Mouse (Mus musculus): ENCODE data around the gene Fam193a. TPM values are rescaled to one million over a fixed set of nuclear protein-coding genes. Genes with fewer than 3 reads are reported as not detected.

The Fam193a gene
- polyA plus RNA-seq, 1 experiment = 37.6 TPM

- TF ChIP-seq POLR2A (IDR thresholded peaks at IDR 0.05; ENCODE audit: low read depth, low read length) (no peak), CTCF (IDR thresholded peaks at IDR 0.05; ENCODE audit: extremely low read depth, insufficient read depth, insufficient read length, insufficient replicate concordance) (no peak)
- Histone ChIP-seq H3K4me3 (ENCODE audit: extremely low read depth, insufficient read depth, insufficient read length) (no peak overlapping the region), H3K27ac (ENCODE audit: insufficient read depth, low read length) (no peak overlapping the region), H3K27me3 (ENCODE audit: control insufficient read depth, insufficient read depth, low read length) (no peaks in the 10 kb centered on the region), H3K4me1 (ENCODE audit: control insufficient read depth, insufficient read depth, insufficient read length) (no peaks in the 10 kb centered on the region), H3K36me3 (ENCODE audit: control insufficient read depth, insufficient read depth, low read length) (peaks cover 12% of the 10 kb centered on the region)
- DNase-seq (ENCODE audit: low read depth in 1 of 2, low spot score in 2 of 2) = no peak
- WGBS = 93% methylated on average over 6 of the region's 6 CpGs
These were observed 127.0 kb downstream of the Fam193a start for GRCm38 (mm10) chr5:34496745-34497144.

DNA sequence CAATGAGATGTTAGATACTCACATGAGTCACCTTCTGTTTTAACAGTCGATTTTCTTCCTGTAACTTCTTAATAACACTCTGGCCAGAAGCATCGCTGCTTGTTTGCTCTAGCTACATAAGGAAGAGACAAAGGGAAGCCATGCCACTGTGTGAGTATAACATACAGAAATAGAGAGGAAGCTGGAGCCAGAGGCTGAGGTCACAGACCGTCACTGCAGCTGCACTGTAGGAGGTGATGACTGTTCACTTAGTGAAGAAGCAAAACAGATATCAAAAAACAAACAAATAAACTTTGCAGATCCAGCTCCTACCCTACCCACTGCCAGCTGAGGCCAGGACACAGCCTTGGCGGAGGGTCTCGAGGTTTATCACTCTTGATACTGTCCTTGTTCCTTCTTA, 131.2 kb downstream of the Fam193a start:
- peaks cover 17% of the 10 kb centered on the region for H3K36me3 ChIP-seq (ENCODE audit: control insufficient read depth, insufficient read depth, low read length)
- H3K27me3 ChIP-seq (ENCODE audit: control insufficient read depth, insufficient read depth, low read length) = no peaks in the 10 kb centered on the region
- no peak overlapping the region for H3K4me3 ChIP-seq (ENCODE audit: extremely low read depth, insufficient read depth, insufficient read length)
- no peaks in the 10 kb centered on the region for H3K4me1 ChIP-seq (ENCODE audit: control insufficient read depth, insufficient read depth, insufficient read length)
- no peak for DNase-seq (ENCODE audit: low read depth in 1 of 2, low spot score in 2 of 2)
- TF ChIP-seq CTCF (IDR thresholded peaks at IDR 0.05; ENCODE audit: extremely low read depth, insufficient read depth, insufficient read length, insufficient replicate concordance) (no peak), POLR2A (IDR thresholded peaks at IDR 0.05; ENCODE audit: low read depth, low read length) (no peak)
- WGBS = 85% methylated on average over 5 of the region's 5 CpGs
- H3K27ac ChIP-seq (ENCODE audit: insufficient read depth, low read length) = no peak overlapping the region

GRCm38 (mm10) chr5:34501588-34501987, 131.9 kb downstream of the Fam193a start:
- no peak for TF ChIP-seq POLR2A (IDR thresholded peaks at IDR 0.05; ENCODE audit: low read depth, low read length)
- no peak for TF ChIP-seq CTCF (IDR thresholded peaks at IDR 0.05; ENCODE audit: extremely low read depth, insufficient read depth, insufficient read length, insufficient replicate concordance)
- no peak for DNase-seq (ENCODE audit: low read depth in 1 of 2, low spot score in 2 of 2)
- H3K4me3 ChIP-seq (ENCODE audit: extremely low read depth, insufficient read depth, insufficient read length) = no peak overlapping the region
- WGBS = 80% methylated on average over 3 of the region's 3 CpGs
- peaks cover 12% of the 10 kb centered on the region for H3K36me3 ChIP-seq (ENCODE audit: control insufficient read depth, insufficient read depth, low read length)
- H3K4me1 ChIP-seq (ENCODE audit: control insufficient read depth, insufficient read depth, insufficient read length) = no peaks in the 10 kb centered on the region
- H3K27me3 ChIP-seq (ENCODE audit: control insufficient read depth, insufficient read depth, low read length) = no peaks in the 10 kb centered on the region
- H3K27ac ChIP-seq (ENCODE audit: insufficient read depth, low read length) = no peak overlapping the region

DNA sequence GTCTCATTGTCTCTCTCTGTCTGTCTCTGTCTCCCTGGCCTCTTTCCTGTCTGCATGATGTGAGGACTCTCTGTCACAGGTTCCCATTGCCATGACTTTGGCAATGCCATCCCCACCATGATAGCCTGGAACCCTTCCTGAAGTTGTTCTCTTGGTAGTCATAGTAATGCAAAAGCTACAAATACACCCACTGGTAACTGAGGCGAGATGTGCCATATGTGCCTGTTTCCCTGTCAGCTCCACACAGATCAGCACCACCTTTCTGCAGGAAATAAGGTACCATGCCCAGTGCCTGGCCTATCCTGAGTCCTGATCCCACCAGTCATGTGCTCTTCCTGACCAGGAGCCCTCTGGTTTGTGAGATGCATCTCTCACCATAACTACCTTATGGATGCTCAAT, 132.7 kb downstream of the Fam193a start:
- no peaks in the 10 kb centered on the region for H3K27me3 ChIP-seq (ENCODE audit: control insufficient read depth, insufficient read depth, low read length)
- H3K4me1 ChIP-seq (ENCODE audit: control insufficient read depth, insufficient read depth, insufficient read length) = no peaks in the 10 kb centered on the region
- 88% methylated on average over 1 of the region's 1 CpGs for WGBS
- no peak overlapping the region for H3K27ac ChIP-seq (ENCODE audit: insufficient read depth, low read length)
- TF ChIP-seq CTCF (IDR thresholded peaks at IDR 0.05; ENCODE audit: extremely low read depth, insufficient read depth, insufficient read length, insufficient replicate concordance) (no peak), POLR2A (IDR thresholded peaks at IDR 0.05; ENCODE audit: low read depth, low read length) (no peak)
- peaks cover 10% of the 10 kb centered on the region for H3K36me3 ChIP-seq (ENCODE audit: control insufficient read depth, insufficient read depth, low read length)
- no peak for DNase-seq (ENCODE audit: low read depth in 1 of 2, low spot score in 2 of 2)
- H3K4me3 ChIP-seq (ENCODE audit: extremely low read depth, insufficient read depth, insufficient read length) = no peak overlapping the region

GRCm38 (mm10) chr5:34502821-34503220, 133.1 kb downstream of the Fam193a start:
- H3K4me3 ChIP-seq (ENCODE audit: extremely low read depth, insufficient read depth, insufficient read length) = no peak overlapping the region
- no peak overlapping the region for H3K27ac ChIP-seq (ENCODE audit: insufficient read depth, low read length)
- no peaks in the 10 kb centered on the region for H3K4me1 ChIP-seq (ENCODE audit: control insufficient read depth, insufficient read depth, insufficient read length)
- WGBS = 88% methylated on average over 6 of the region's 6 CpGs
- H3K27me3 ChIP-seq (ENCODE audit: control insufficient read depth, insufficient read depth, low read length) = no peaks in the 10 kb centered on the region
- H3K36me3 ChIP-seq (ENCODE audit: control insufficient read depth, insufficient read depth, low read length) = peaks cover 10% of the 10 kb centered on the region
- DNase-seq (ENCODE audit: low read depth in 1 of 2, low spot score in 2 of 2) = no peak
- no peak for TF ChIP-seq CTCF (IDR thresholded peaks at IDR 0.05; ENCODE audit: extremely low read depth, insufficient read depth, insufficient read length, insufficient replicate concordance)
- TF ChIP-seq POLR2A (IDR thresholded peaks at IDR 0.05; ENCODE audit: low read depth, low read length) = no peak

DNA sequence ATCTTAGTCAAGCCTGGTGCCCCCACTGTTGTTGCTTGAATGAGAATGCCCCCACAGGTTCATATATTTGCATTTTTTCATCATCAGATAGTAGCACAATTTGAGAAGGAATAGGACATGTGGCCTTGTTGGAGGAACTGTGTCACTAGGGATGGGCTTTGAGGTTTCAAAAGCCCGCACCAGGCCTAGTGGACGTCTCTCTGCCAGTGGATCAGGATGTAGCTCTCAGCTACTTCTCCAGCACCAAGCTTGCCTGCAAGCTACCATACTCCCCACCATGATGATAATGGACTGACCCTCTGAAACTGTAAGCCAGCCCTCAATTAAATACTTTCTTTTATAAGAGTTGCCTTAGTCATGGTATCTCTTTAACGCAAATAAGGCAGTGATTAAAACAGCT, 142.8 kb downstream of the Fam193a start:
- Histone ChIP-seq H3K27ac (ENCODE audit: insufficient read depth, low read length) (no peak overlapping the region), H3K4me3 (ENCODE audit: extremely low read depth, insufficient read depth, insufficient read length) (no peak overlapping the region), H3K36me3 (ENCODE audit: control insufficient read depth, insufficient read depth, low read length) (no peaks in the 10 kb centered on the region), H3K4me1 (ENCODE audit: control insufficient read depth, insufficient read depth, insufficient read length) (peaks cover 5% of the 10 kb centered on the region; the same call in 1 of the 2 replicates), H3K27me3 (ENCODE audit: control insufficient read depth, insufficient read depth, low read length) (no peaks in the 10 kb centered on the region)
- DNase-seq (ENCODE audit: low read depth in 1 of 2, low spot score in 2 of 2) = no peak
- TF ChIP-seq POLR2A (IDR thresholded peaks at IDR 0.05; ENCODE audit: low read depth, low read length) (no peak), CTCF (IDR thresholded peaks at IDR 0.05; ENCODE audit: extremely low read depth, insufficient read depth, insufficient read length, insufficient replicate concordance) (no peak)
- 84% methylated on average over 3 of the region's 3 CpGs for WGBS

GRCm38 (mm10) chr5:34513466-34514217, 143.9 kb downstream of the Fam193a start, which contains the start of gene Tnip2:
Gene Tnip2 (minus strand): TSS chr5:34513991.
- H3K4me1 ChIP-seq (ENCODE audit: control insufficient read depth, insufficient read depth, insufficient read length) = peaks cover 7% of the 10 kb centered on the region; the same call in 1 of the 2 replicates
- H3K27ac ChIP-seq (ENCODE audit: insufficient read depth, low read length) = peak within 1 kb of the TSS; percentile 46
- TF ChIP-seq CTCF (IDR thresholded peaks at IDR 0.05; ENCODE audit: extremely low read depth, insufficient read depth, insufficient read length, insufficient replicate concordance) = no peak
- no peak for TF ChIP-seq POLR2A (IDR thresholded peaks at IDR 0.05; ENCODE audit: low read depth, low read length)
- H3K27me3 ChIP-seq (ENCODE audit: control insufficient read depth, insufficient read depth, low read length) = no peaks in the 10 kb centered on the region
- WGBS = under 1% methylated on average over 64 of the region's 64 CpGs
- H3K4me3 ChIP-seq (ENCODE audit: extremely low read depth, insufficient read depth, insufficient read length) = peak within 1 kb of the TSS; percentile 80
- DNase-seq (ENCODE audit: low read depth in 1 of 2, low spot score in 2 of 2) = peak; percentile 85 to 96
- no peaks in the 10 kb centered on the region for H3K36me3 ChIP-seq (ENCODE audit: control insufficient read depth, insufficient read depth, low read length)

All from spleen, adult 2 months (tissue).